Mouse (Mus musculus): ENCODE measurements at regions not wholly inside any gene's neighbourhood (a gene's known extent, or its start where the extent isn't known, plus 50 kb on each side); places are given as distances from the start of the nearest gene placed in this dataset.
A peak's percentile ranks its signal among the peaks of the same experiment; 100 is the strongest.

- Histone ChIP-seq H3K27me3 (ENCODE audit: control insufficient read depth, insufficient read depth, low read length) (no peaks in the 10 kb centered on the region), H3K4me1 (ENCODE audit: control insufficient read depth, insufficient read depth, low read length) (peaks cover 29% of the 10 kb centered on the region), H3K36me3 (ENCODE audit: control insufficient read depth, insufficient read depth) (no peaks in the 10 kb centered on the region), H3K27ac (ENCODE audit: low read length) (peak overlapping the region; percentile 67), H3K4me3 (ENCODE audit: low read length) (peak overlapping the region; percentile 24), H3K9ac (ENCODE audit: low read length) (no peak overlapping the region), H3K4me2 (ENCODE audit: low read depth, low read length) (peak overlapping the region; percentile 52), H3K9me3 (replicated peaks; ENCODE audit: control insufficient read depth, low read length) (no peaks in the 10 kb centered on the region)
- no peak for ATAC-seq (replicated peaks; ENCODE audit: extremely low read depth, insufficient read depth, low FRiP score)
- 20% methylated on average over 7 of the region's 7 CpGs for WGBS
These were observed 146.1 kb downstream of the Efcab1 start for GRCm38 (mm10) chr16:15052389-15052923.

- H3K27ac ChIP-seq (ENCODE audit: low read length): peak overlapping the region; percentile 67
- peak; percentile 89 for ATAC-seq (replicated peaks; ENCODE audit: extremely low read depth, insufficient read depth, low FRiP score)
- no peaks in the 10 kb centered on the region for H3K9me3 ChIP-seq (replicated peaks; ENCODE audit: control insufficient read depth, low read length)
- H3K4me1 ChIP-seq (ENCODE audit: control insufficient read depth, insufficient read depth, low read length): peaks cover 29% of the 10 kb centered on the region
- H3K4me2 ChIP-seq (ENCODE audit: low read depth, low read length): peak overlapping the region; percentile 52
- no peaks in the 10 kb centered on the region for H3K27me3 ChIP-seq (ENCODE audit: control insufficient read depth, insufficient read depth, low read length)
- WGBS: 5% methylated on average over 16 of the region's 16 CpGs
- H3K36me3 ChIP-seq (ENCODE audit: control insufficient read depth, insufficient read depth): no peaks in the 10 kb centered on the region
- peak overlapping the region; percentile 24 for H3K4me3 ChIP-seq (ENCODE audit: low read length)
- peak overlapping the region; percentile 42 for H3K9ac ChIP-seq (ENCODE audit: low read length)
These were observed 146.8 kb downstream of the Efcab1 start for GRCm38 (mm10) chr16:15052924-15053793.

GRCm38 (mm10) chr16:15053840-15054239 lies 147.4 kb downstream of the Efcab1 start:
- H3K4me3 ChIP-seq (ENCODE audit: low read length): no peak overlapping the region
- no peaks in the 10 kb centered on the region for H3K36me3 ChIP-seq (ENCODE audit: control insufficient read depth, insufficient read depth)
- H3K27me3 ChIP-seq (ENCODE audit: control insufficient read depth, insufficient read depth, low read length): no peaks in the 10 kb centered on the region
- no peak for ATAC-seq (replicated peaks; ENCODE audit: extremely low read depth, insufficient read depth, low FRiP score)
- no peak overlapping the region; the same call in none of the 2 replicates for H3K9ac ChIP-seq (ENCODE audit: low read length)
- no peak overlapping the region for H3K4me2 ChIP-seq (ENCODE audit: low read depth, low read length)
- peak overlapping the region; percentile 67 for H3K27ac ChIP-seq (ENCODE audit: low read length)
- H3K9me3 ChIP-seq (replicated peaks; ENCODE audit: control insufficient read depth, low read length): no peaks in the 10 kb centered on the region
- WGBS: 22% methylated on average over 4 of the region's 4 CpGs
- peaks cover 29% of the 10 kb centered on the region for H3K4me1 ChIP-seq (ENCODE audit: control insufficient read depth, insufficient read depth, low read length)

GRCm38 (mm10) chr16:15054306-15055001 lies 148.0 kb downstream of the Efcab1 start:
- Histone ChIP-seq H3K27me3 (ENCODE audit: control insufficient read depth, insufficient read depth, low read length) (no peaks in the 10 kb centered on the region), H3K9me3 (replicated peaks; ENCODE audit: control insufficient read depth, low read length) (no peaks in the 10 kb centered on the region), H3K36me3 (ENCODE audit: control insufficient read depth, insufficient read depth) (no peaks in the 10 kb centered on the region), H3K4me2 (ENCODE audit: low read depth, low read length) (no peak overlapping the region), H3K27ac (ENCODE audit: low read length) (no peak overlapping the region), H3K4me3 (ENCODE audit: low read length) (no peak overlapping the region), H3K9ac (ENCODE audit: low read length) (no peak overlapping the region), H3K4me1 (ENCODE audit: control insufficient read depth, insufficient read depth, low read length) (peaks cover 29% of the 10 kb centered on the region)
- 45% methylated on average over 5 of the region's 5 CpGs for WGBS
- no peak for ATAC-seq (replicated peaks; ENCODE audit: extremely low read depth, insufficient read depth, low FRiP score)

- Histone ChIP-seq H3K4me2 (ENCODE audit: low read depth, low read length) (no peak overlapping the region), H3K9ac (ENCODE audit: low read length) (no peak overlapping the region), H3K36me3 (ENCODE audit: control insufficient read depth, insufficient read depth) (no peaks in the 10 kb centered on the region), H3K4me3 (ENCODE audit: low read length) (no peak overlapping the region), H3K4me1 (ENCODE audit: control insufficient read depth, insufficient read depth, low read length) (peaks cover 29% of the 10 kb centered on the region), H3K27ac (ENCODE audit: low read length) (no peak overlapping the region), H3K27me3 (ENCODE audit: control insufficient read depth, insufficient read depth, low read length) (no peaks in the 10 kb centered on the region), H3K9me3 (replicated peaks; ENCODE audit: control insufficient read depth, low read length) (no peaks in the 10 kb centered on the region)
- 73% methylated on average over 5 of the region's 5 CpGs for WGBS
- ATAC-seq (replicated peaks; ENCODE audit: extremely low read depth, insufficient read depth, low FRiP score): no peak
These were observed 149.3 kb downstream of the Efcab1 start for GRCm38 (mm10) chr16:15055697-15056096.

GRCm38 (mm10) chr16:15070485-15070960 lies 164.1 kb downstream of the Efcab1 start:
- Histone ChIP-seq H3K36me3 (ENCODE audit: control insufficient read depth, insufficient read depth) (no peaks in the 10 kb centered on the region), H3K9ac (ENCODE audit: low read length) (no peak overlapping the region), H3K4me2 (ENCODE audit: low read depth, low read length) (no peak overlapping the region), H3K9me3 (replicated peaks; ENCODE audit: control insufficient read depth, low read length) (no peaks in the 10 kb centered on the region), H3K4me3 (ENCODE audit: low read length) (no peak overlapping the region), H3K27me3 (ENCODE audit: control insufficient read depth, insufficient read depth, low read length) (no peaks in the 10 kb centered on the region), H3K27ac (ENCODE audit: low read length) (no peak overlapping the region), H3K4me1 (ENCODE audit: control insufficient read depth, insufficient read depth, low read length) (no peaks in the 10 kb centered on the region)
- no peak for ATAC-seq (replicated peaks; ENCODE audit: extremely low read depth, insufficient read depth, low FRiP score)
- 80% methylated on average over 7 of the region's 7 CpGs for WGBS

GRCm38 (mm10) chr16:15074407-15074806 lies 168.0 kb downstream of the Efcab1 start:
- H3K27ac ChIP-seq (ENCODE audit: low read length): no peak overlapping the region
- H3K36me3 ChIP-seq (ENCODE audit: control insufficient read depth, insufficient read depth): no peaks in the 10 kb centered on the region
- no peaks in the 10 kb centered on the region for H3K27me3 ChIP-seq (ENCODE audit: control insufficient read depth, insufficient read depth, low read length)
- no peak for ATAC-seq (replicated peaks; ENCODE audit: extremely low read depth, insufficient read depth, low FRiP score)
- H3K9me3 ChIP-seq (replicated peaks; ENCODE audit: control insufficient read depth, low read length): no peaks in the 10 kb centered on the region
- H3K4me2 ChIP-seq (ENCODE audit: low read depth, low read length): no peak overlapping the region
- H3K4me3 ChIP-seq (ENCODE audit: low read length): no peak overlapping the region
- no peak overlapping the region for H3K9ac ChIP-seq (ENCODE audit: low read length)
- no peaks in the 10 kb centered on the region for H3K4me1 ChIP-seq (ENCODE audit: control insufficient read depth, insufficient read depth, low read length)

- Histone ChIP-seq H3K4me2 (ENCODE audit: low read depth, low read length) (no peak overlapping the region), H3K36me3 (ENCODE audit: control insufficient read depth, insufficient read depth) (no peaks in the 10 kb centered on the region), H3K4me1 (ENCODE audit: control insufficient read depth, insufficient read depth, low read length) (peaks cover 3% of the 10 kb centered on the region), H3K27me3 (ENCODE audit: control insufficient read depth, insufficient read depth, low read length) (no peaks in the 10 kb centered on the region), H3K27ac (ENCODE audit: low read length) (peak overlapping the region; percentile 7; the same call in 1 of the 2 replicates), H3K9ac (ENCODE audit: low read length) (no peak overlapping the region), H3K4me3 (ENCODE audit: low read length) (no peak overlapping the region), H3K9me3 (replicated peaks; ENCODE audit: control insufficient read depth, low read length) (no peaks in the 10 kb centered on the region)
- 65% methylated on average over 3 of the region's 3 CpGs for WGBS
- no peak for ATAC-seq (replicated peaks; ENCODE audit: extremely low read depth, insufficient read depth, low FRiP score)
These were observed 177.3 kb downstream of the Efcab1 start for GRCm38 (mm10) chr16:15083692-15084091.
